Mouse (Mus musculus) CH12.LX (cell line): Measurements from ENCODE around the gene Pik3cb. TPM values are rescaled to one million over a fixed set of nuclear protein-coding genes. Genes with fewer than 3 reads are reported as not detected.

ENCODE experiments used
- DNase-seq: peaks from one replicate; pipeline ENCODE4 v3.0.0-alpha.2; 2013; ENCODE audit errors: extremely low read depth
- H3K27ac ChIP-seq: 2 replicates; pipeline ENCODE4 v1.5.1; 2012; ENCODE audit warnings: low read depth, mild to moderate bottlenecking, control low read depth, moderate library complexity; ENCODE audit not compliant: insufficient read depth
- H3K27me3 ChIP-seq: replicated peaks from 2 replicates; pipeline ENCODE3; 2012; ENCODE audit warnings: inconsistent platforms
- H3K36me3 ChIP-seq, 2 experiments: replicated peaks in 1 of 2; 2 replicates each; pipeline versions ENCODE3 to v1.6.1; 2012; ENCODE audit warnings: inconsistent platforms in 1 of 2, low read length in 1 of 2, mild to moderate bottlenecking in 1 of 2, mixed read lengths in 1 of 2, moderate library complexity in 1 of 2; ENCODE audit not compliant: control insufficient read depth in 1 of 2, insufficient read depth in 1 of 2
- H3K4me1 ChIP-seq, 2 experiments: 2 replicates each; pipeline ENCODE4 v1.6.1; 2012; ENCODE audit warnings: inconsistent platforms in 1 of 2, moderate library complexity in 1 of 2; ENCODE audit not compliant: insufficient read depth in 2 of 2, control insufficient read depth in 1 of 2
- H3K4me2 ChIP-seq: 2 replicates; pipeline ENCODE4 v1.6.1; 2012; ENCODE audit warnings: low read depth, mild to moderate bottlenecking, control low read depth; ENCODE audit not compliant: poor library complexity, insufficient read depth, severe bottlenecking
- H3K4me3 ChIP-seq, 3 experiments: fragments of 150-350 bp in 1 of 3; sonication (generic) in 1 of 3; replicated peaks in 1 of 3; 2 replicates each; pipeline versions ENCODE3 to v1.5.1; 2011 to 2012; ENCODE audit warnings: low read depth in 2 of 3, low read length in 2 of 3, mild to moderate bottlenecking in 2 of 3, moderate library complexity in 2 of 3, control low read depth in 1 of 3, improper control_type of control experiment in 1 of 3, inconsistent platforms in 1 of 3, mixed read lengths in 1 of 3; ENCODE audit not compliant: poor library complexity in 1 of 3
- H3K79me2 ChIP-seq: replicated peaks from 2 replicates; pipeline ENCODE4 v1.6.1; 2012; ENCODE audit warnings: mild to moderate bottlenecking, moderate library complexity; ENCODE audit not compliant: control insufficient read depth, poor library complexity, insufficient read depth, severe bottlenecking; ENCODE audit errors: extremely low read depth
- H3K9ac ChIP-seq: 2 replicates; pipeline ENCODE4 v1.6.1; 2012; ENCODE audit warnings: low read depth, mild to moderate bottlenecking, control low read depth, moderate library complexity; ENCODE audit not compliant: insufficient read depth
- H3K9me3 ChIP-seq: replicated peaks from 2 replicates; pipeline ENCODE3; 2012; ENCODE audit warnings: low read length, inconsistent platforms, mixed read lengths
- CHD1 ChIP-seq: IDR thresholded peaks from 2 replicates; pipeline ENCODE4 v1.6.1; 2012; ENCODE audit warnings: low read depth, low read length, improper control_type of control experiment, inconsistent platforms
- CHD2 ChIP-seq: IDR thresholded peaks from 2 replicates; pipeline ENCODE4 v1.6.1; 2011; ENCODE audit warnings: low read length, improper control_type of control experiment
- ELF1 ChIP-seq: IDR thresholded peaks from 2 replicates; pipeline ENCODE4 v1.6.1; 2014; ENCODE audit warnings: low read depth, mild to moderate bottlenecking, inconsistent platforms, low read length, improper control_type of control experiment
- EP300 ChIP-seq: IDR thresholded peaks from 2 replicates; pipeline ENCODE4 v1.6.1; 2011; ENCODE audit warnings: low read length, improper control_type of control experiment
- GABPA ChIP-seq: IDR thresholded peaks from 2 replicates; pipeline ENCODE4 v1.6.1; 2012; ENCODE audit warnings: low read depth, low read length, improper control_type of control experiment, inconsistent platforms; ENCODE audit not compliant: insufficient replicate concordance
- IRF4 ChIP-seq: IDR thresholded peaks from 2 replicates; pipeline ENCODE4 v1.6.1; 2014; ENCODE audit warnings: low read depth, mild to moderate bottlenecking, inconsistent platforms, low read length, improper control_type of control experiment
- JUN ChIP-seq: IDR thresholded peaks from 2 replicates; pipeline ENCODE4 v1.6.1; 2011; ENCODE audit warnings: low read depth, mild to moderate bottlenecking, low read length, improper control_type of control experiment, moderate library complexity; ENCODE audit not compliant: insufficient read depth
- JUND ChIP-seq: conservative IDR thresholded peaks from 2 replicates; pipeline ENCODE4 v1.6.1; 2011; ENCODE audit warnings: low read depth, low read length, improper control_type of control experiment
- MAZ ChIP-seq: IDR thresholded peaks from 2 replicates; pipeline ENCODE4 v1.6.1; 2012; ENCODE audit warnings: low read depth, mild to moderate bottlenecking, inconsistent platforms, low read length, improper control_type of control experiment, moderate library complexity
- NELFE ChIP-seq: IDR thresholded peaks from 2 replicates; pipeline ENCODE4 v1.6.1; 2011; ENCODE audit warnings: low read depth, low read length, improper control_type of control experiment
- NRF1 ChIP-seq: IDR thresholded peaks from 2 replicates; pipeline ENCODE4 v1.6.1; 2014; ENCODE audit warnings: low read depth, mild to moderate bottlenecking, inconsistent platforms, low read length, improper control_type of control experiment, moderate library complexity
- PAX5 ChIP-seq: IDR thresholded peaks from 2 replicates; pipeline ENCODE4 v1.6.1; 2012; ENCODE audit warnings: low read length, inconsistent platforms, mixed read lengths
- POLR2AphosphoS2 ChIP-seq: IDR thresholded peaks from 2 replicates; pipeline ENCODE4 v1.6.1; 2011; ENCODE audit warnings: low read depth, low read length, improper control_type of control experiment
- RCOR1 ChIP-seq: conservative IDR thresholded peaks from 2 replicates; pipeline ENCODE4 v1.6.1; 2012; ENCODE audit warnings: low read depth, mild to moderate bottlenecking, inconsistent platforms, low read length, improper control_type of control experiment
- SMC3 ChIP-seq: IDR thresholded peaks from 2 replicates; pipeline ENCODE4 v1.6.1; 2011; ENCODE audit warnings: low read depth, low read length, improper control_type of control experiment
- UBTF ChIP-seq: IDR thresholded peaks from 2 replicates; pipeline ENCODE4 v1.6.1; 2012; ENCODE audit warnings: low read depth, mild to moderate bottlenecking, inconsistent platforms, low read length, improper control_type of control experiment, moderate library complexity
- USF1 ChIP-seq: IDR thresholded peaks from 2 replicates; pipeline ENCODE4 v1.6.1; 2014; ENCODE audit warnings: low read depth, mild to moderate bottlenecking, inconsistent platforms, low read length, improper control_type of control experiment
- dilution Hi-C: fragments of 300-500 bp; cut with MboI; formaldehyde crosslinking; loops from 2 replicates; pipeline ENCODE4 v1.14.3; 2020; ENCODE audit warnings: low sequenced_read_pairs; ENCODE audit not compliant: extremely low pct_unique_long_range_greater_than_20kb, extremely low pct_ligation_motif_present
- in situ Hi-C: fragments of 300-500 bp; cut with MboI; formaldehyde crosslinking; loops from 3 replicates; pipeline ENCODE4 v1.14.3; 2019; ENCODE audit warnings: low sequenced_read_pairs, low pct_ligation_motif_present, low pct_unique_long_range_greater_than_20kb, mixed read lengths
- polyA plus RNA-seq: library from polyadenylated mRNA; unstranded; fragments of >175 nt; gene quantifications from 2 replicates; pipeline ENCODE4 v1.2.1, GENCODE M21; 2012; ENCODE audit warnings: low read depth; ENCODE audit not compliant: insufficient read length
- total RNA-seq, 2 experiments: library from RNA; depleted of rRNA; stranded (reverse); fragments of 300-350 nt in 1 of 2; fragments of >200 nt in 1 of 2; gene quantifications; 2 replicates each; pipeline ENCODE4 v1.2.3; 2012 to 2014

The Pik3cb gene
- total and polyA plus RNA-seq, 3 experiments, result 1.0 to 3.2 (median 1.0) TPM

DNA sequence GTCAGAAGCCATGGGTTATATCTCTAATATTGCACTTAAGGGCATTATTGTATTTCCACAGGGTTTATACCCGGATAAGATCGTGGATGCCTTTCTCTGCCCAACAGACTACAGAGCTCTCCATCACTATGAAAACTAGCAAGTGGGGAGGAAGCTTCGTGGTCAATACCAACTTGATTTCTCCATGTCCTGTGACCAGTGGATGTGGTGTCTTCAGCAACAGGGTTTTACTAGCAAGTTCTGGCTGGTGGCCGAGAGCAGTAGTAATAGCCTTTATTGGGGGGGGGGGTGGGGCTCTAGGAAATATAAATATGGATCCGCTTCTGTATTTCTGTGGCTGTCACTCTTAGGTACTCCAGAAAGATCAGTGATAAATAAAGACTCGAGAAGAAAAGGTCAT lies 35.4 kb upstream of the Pik3cb start:
- in situ Hi-C loops, result no loop called here
- Histone ChIP-seq H3K27me3 (no peaks in the 10 kb centered on the region), H3K79me2 (no peaks in the 10 kb centered on the region), H3K4me2 (no peak overlapping the region), H3K9me3 (no peaks in the 10 kb centered on the region), H3K36me3 (no peaks in the 10 kb centered on the region), H3K4me3 (no peak overlapping the region), H3K27ac (no peak overlapping the region)
- dilution Hi-C loops, result no loop called here
- DNase-seq, result no peak
- TF ChIP-seq PAX5 (no peak), GABPA (no peak), USF1 (no peak), UBTF (no peak), JUND (no peak), NRF1 (no peak), JUN (no peak), RCOR1 (no peak), ELF1 (no peak), IRF4 (no peak), EP300 (no peak)
- TF ChIP-seq, all 38 proteins: peak for 0
- no peak overlapping the region for H3K9ac ChIP-seq
- H3K4me1 ChIP-seq, result no peaks in the 10 kb centered on the region

DNA sequence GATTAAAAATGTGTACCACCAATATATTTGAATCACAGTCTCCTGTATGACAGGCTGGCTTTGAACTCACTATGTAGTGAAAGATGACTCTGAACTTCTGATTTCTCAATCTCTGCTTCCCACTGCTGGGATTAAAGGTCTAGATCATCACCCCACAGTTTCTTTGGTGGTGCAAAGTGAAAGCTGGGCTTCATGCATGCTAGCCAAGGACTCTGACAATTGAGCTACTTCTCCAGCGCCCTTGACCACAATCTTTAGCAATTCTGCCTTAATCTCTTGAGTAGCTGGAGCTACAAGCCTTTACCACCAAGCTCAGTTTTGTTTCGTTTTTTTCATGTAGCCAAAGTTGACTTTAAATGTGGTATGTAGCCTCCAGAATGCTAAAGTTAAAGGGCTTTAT lies 32.4 kb upstream of the Pik3cb start:
- no peaks in the 10 kb centered on the region for H3K27me3 ChIP-seq
- dilution Hi-C loops (no loop called here), in situ Hi-C loops (no loop called here)
- H3K4me2 ChIP-seq, result no peak overlapping the region
- no peak overlapping the region for H3K27ac ChIP-seq
- no peak for DNase-seq
- no peaks in the 10 kb centered on the region for H3K9me3 ChIP-seq
- H3K4me1 ChIP-seq, result no peaks in the 10 kb centered on the region
- no peaks in the 10 kb centered on the region for H3K79me2 ChIP-seq
- no peak overlapping the region for H3K4me3 ChIP-seq
- H3K9ac ChIP-seq, result no peak overlapping the region
- no peaks in the 10 kb centered on the region for H3K36me3 ChIP-seq
- TF ChIP-seq SMC3 (no peak), MAZ (no peak), CHD2 (no peak), USF1 (no peak), NELFE (no peak), PAX5 (no peak), NRF1 (no peak), EP300 (no peak), POLR2AphosphoS2 (no peak), CHD1 (no peak)
